Mouse (Mus musculus) MEL (cell line): ENCODE results near the gene Plxna4.

Experiments used
- BHLHE40 ChIP-seq: IDR thresholded peaks from 2 replicates; pipeline ENCODE4 v1.6.1; 2012; ENCODE audit warnings: low read depth, mild to moderate bottlenecking, inconsistent platforms, low read length, improper control_type of control experiment, borderline replicate concordance
- CHD2 ChIP-seq: IDR thresholded peaks from 2 replicates; pipeline ENCODE4 v1.6.1; 2011; ENCODE audit warnings: low read length, improper control_type of control experiment
- CTCF ChIP-seq, 3 experiments: IDR thresholded peaks in 2 of 3; conservative IDR thresholded peaks in 1 of 3; 2 replicates each; pipeline ENCODE4 v1.5.1; 2011 to 2012; ENCODE audit warnings: low read length in 3 of 3, low read depth in 2 of 3, mild to moderate bottlenecking in 2 of 3, improper control_type of control experiment in 1 of 3, inconsistent platforms in 1 of 3, mixed read lengths in 1 of 3, moderate library complexity in 1 of 3; ENCODE audit not compliant: control insufficient read depth in 1 of 3, insufficient read depth in 1 of 3, poor library complexity in 1 of 3, severe bottlenecking in 1 of 3
- E2F4 ChIP-seq: IDR thresholded peaks from 2 replicates; pipeline ENCODE4 v1.6.1; 2011; ENCODE audit warnings: low read depth, low read length, improper control_type of control experiment, borderline replicate concordance
- EP300 ChIP-seq, 2 experiments: IDR thresholded peaks; 2 replicates each; pipeline ENCODE4 v1.6.1; 2011; ENCODE audit warnings: improper control_type of control experiment in 2 of 2, low read length in 2 of 2, low read depth in 1 of 2, mild to moderate bottlenecking in 1 of 2
- MYC ChIP-seq: IDR thresholded peaks from 2 replicates; pipeline ENCODE4 v1.6.1; 2011; ENCODE audit warnings: low read depth, mild to moderate bottlenecking, low read length, improper control_type of control experiment, moderate library complexity
- POLR2A ChIP-seq, 2 experiments: IDR thresholded peaks; 2 replicates each; pipeline ENCODE4 v1.6.1; 2011 to 2012; ENCODE audit warnings: low read length in 2 of 2, mild to moderate bottlenecking in 2 of 2, control low read depth in 1 of 2, improper control_type of control experiment in 1 of 2, low read depth in 1 of 2, moderate library complexity in 1 of 2; ENCODE audit not compliant: control insufficient read depth in 1 of 2, insufficient read depth in 1 of 2, poor library complexity in 1 of 2
- POLR2AphosphoS2 ChIP-seq: IDR thresholded peaks from 2 replicates; pipeline ENCODE4 v1.6.1; 2011; ENCODE audit warnings: low read length, improper control_type of control experiment
- POLR2AphosphoS5 ChIP-seq: IDR thresholded peaks from 2 replicates; pipeline ENCODE4 v1.6.1; 2012; ENCODE audit warnings: low read depth, borderline replicate concordance, mild to moderate bottlenecking, inconsistent platforms, low read length, moderate library complexity, mixed read lengths
- TBP ChIP-seq: IDR thresholded peaks from 2 replicates; pipeline ENCODE4 v1.8.0; 2011; ENCODE audit warnings: low read depth, low read length, improper control_type of control experiment
- UBTF ChIP-seq: IDR thresholded peaks from 2 replicates; pipeline ENCODE4 v1.6.1; 2012; ENCODE audit warnings: low read depth, mild to moderate bottlenecking, inconsistent platforms, low read length, improper control_type of control experiment, moderate library complexity, borderline replicate concordance; ENCODE audit not compliant: insufficient read depth
- ZNF384 ChIP-seq: IDR thresholded peaks from 2 replicates; pipeline ENCODE4 v1.6.1; 2012; ENCODE audit warnings: low read depth, mild to moderate bottlenecking, inconsistent platforms, low read length, improper control_type of control experiment

DNA sequence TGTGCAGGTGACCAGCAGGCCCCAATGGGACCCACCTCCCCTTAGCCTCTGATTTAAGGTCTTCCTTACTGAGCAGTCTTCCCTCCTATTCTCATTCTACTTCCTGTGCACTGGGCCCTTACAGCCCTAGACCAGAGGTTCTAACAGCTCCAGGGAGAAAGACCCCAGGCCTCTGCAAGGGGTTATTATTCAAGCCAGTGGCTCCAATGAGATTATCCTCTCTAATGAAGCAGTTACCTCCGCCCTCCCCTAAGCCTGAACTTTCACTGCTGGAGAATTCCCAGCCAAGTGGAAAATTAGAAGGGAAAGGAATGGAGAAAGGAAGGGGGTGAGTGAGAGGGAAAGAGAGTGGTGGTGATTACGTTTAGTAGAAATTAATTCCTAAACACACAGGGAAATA is 345.0 kb downstream of the Plxna4 start:
- TF ChIP-seq ZNF384 (no peak), POLR2A (IDR thresholded peaks at IDR 0.05; ENCODE audit: control insufficient read depth in 1 of 2, insufficient read depth in 1 of 2, low read depth in 1 of 2, low read length in 2 of 2, poor library complexity in 1 of 2) (no peak), POLR2AphosphoS5 (no peak), CHD2 (no peak), EP300 (IDR thresholded peaks at IDR 0.05; ENCODE audit: low read depth in 1 of 2, low read length in 2 of 2) (no peak), E2F4 (no peak), CTCF (IDR thresholded peaks at IDR 0.05 in 2 of 3, conservative IDR thresholded peaks at IDR 0.05 in 1 of 3; ENCODE audit: control insufficient read depth in 1 of 3, insufficient read depth in 1 of 3, low read depth in 2 of 3, low read length in 3 of 3, poor library complexity in 1 of 3, severe bottlenecking in 1 of 3) (no peak), UBTF (no peak), MYC (no peak), BHLHE40 (no peak), POLR2AphosphoS2 (no peak), TBP (no peak)
